Mouse (Mus musculus): Measurements from ENCODE around the gene Utp3. TPM values are rescaled to one million over a fixed set of nuclear protein-coding genes. Genes with fewer than 3 reads are reported as not detected.

Gene Utp3
- polyA plus RNA-seq, 1 experiment from 2014 or later = 45.1 TPM

- H3K4me2 ChIP-seq = no peak overlapping the region
- no peaks in the 10 kb centered on the region for H3K9me3 ChIP-seq
- no peak overlapping the region for H3K9ac ChIP-seq
- no peak for ATAC-seq (replicated peaks)
- no peaks in the 10 kb centered on the region for H3K27me3 ChIP-seq (replicated peaks)
- H3K4me1 ChIP-seq = no peaks in the 10 kb centered on the region; the same call in 1 of the 2 replicates
- H3K27ac ChIP-seq = no peak overlapping the region
- WGBS = 91% methylated on average over 3 of the region's 3 CpGs
- no peak overlapping the region for H3K4me3 ChIP-seq
- H3K36me3 ChIP-seq (replicated peaks) = 0 out of 2 replicates have a peak, but pooled peaks cover 6% of the 10 kb centered on the region
Measured at GRCm38 (mm10) chr5:88602713-88603112, 48.5 kb downstream of the Utp3 start.

- 94% methylated on average over 3 of the region's 3 CpGs for WGBS
- Histone ChIP-seq H3K27ac (no peak overlapping the region), H3K4me3 (no peak overlapping the region), H3K4me2 (no peak overlapping the region), H3K9me3 (no peaks in the 10 kb centered on the region), H3K9ac (no peak overlapping the region), H3K36me3 (replicated peaks) (0 out of 2 replicates have a peak, but pooled peaks cover 6% of the 10 kb centered on the region), H3K4me1 (no peaks in the 10 kb centered on the region), H3K27me3 (replicated peaks) (no peaks in the 10 kb centered on the region)
- no peak for ATAC-seq (replicated peaks)
Measured at GRCm38 (mm10) chr5:88604046-88604445, 49.8 kb downstream of the Utp3 start.

- Histone ChIP-seq H3K4me2 (no peak overlapping the region), H3K9me3 (no peaks in the 10 kb centered on the region), H3K9ac (no peak overlapping the region), H3K27ac (no peak overlapping the region), H3K4me1 (no peaks in the 10 kb centered on the region), H3K4me3 (no peak overlapping the region), H3K27me3 (replicated peaks) (no peaks in the 10 kb centered on the region), H3K36me3 (replicated peaks) (0 out of 2 replicates have a peak, but pooled peaks cover 6% of the 10 kb centered on the region)
- 96% methylated on average over 7 of the region's 7 CpGs for WGBS
- ATAC-seq (replicated peaks) = no peak
Measured at GRCm38 (mm10) chr5:88604641-88605358, 50.5 kb downstream of the Utp3 start.

Other genes starting within 250 kb of the Utp3 start
- gene Prol1, start 237.2 kb upstream of the Utp3 start, polyA plus RNA-seq (2015; fragmentation: Nextera tagmentation; extraction: Ambion mirVana) = not detected in 2 replicates
- not detected in 2 replicates for gene Amtn, start 178.4 kb upstream of the Utp3 start, polyA plus RNA-seq (2015; fragmentation: Nextera tagmentation; extraction: Ambion mirVana)
- gene Ambn, start 98.5 kb upstream of the Utp3 start, polyA plus RNA-seq (2015; fragmentation: Nextera tagmentation; extraction: Ambion mirVana) = not detected in 2 replicates
- not detected in 2 replicates for gene Enam, start 66.5 kb upstream of the Utp3 start, polyA plus RNA-seq (2015; fragmentation: Nextera tagmentation; extraction: Ambion mirVana)
- gene Jchain, start 26.6 kb upstream of the Utp3 start, polyA plus RNA-seq (2015; fragmentation: Nextera tagmentation; extraction: Ambion mirVana) = 0.11 and 0.31 TPM in 2 replicates
- gene Rufy3, start 10.6 kb downstream of the Utp3 start, polyA plus RNA-seq (2015; fragmentation: Nextera tagmentation; extraction: Ambion mirVana) = 309 and 321 TPM in 2 replicates
- gene Grsf1, start 121.7 kb downstream of the Utp3 start, polyA plus RNA-seq (2015; fragmentation: Nextera tagmentation; extraction: Ambion mirVana) = 57.7 and 63.6 TPM in 2 replicates
- gene Mob1b, start 166.4 kb downstream of the Utp3 start, polyA plus RNA-seq (2015; fragmentation: Nextera tagmentation; extraction: Ambion mirVana) = 9.5 and 9.7 TPM in 2 replicates
- 50.5 and 50.9 TPM in 2 replicates for gene Dck, start 210.5 kb downstream of the Utp3 start, polyA plus RNA-seq (2015; fragmentation: Nextera tagmentation; extraction: Ambion mirVana)

Measured in midbrain, embryonic 15.5 days (tissue).